Mouse (Mus musculus) heart, embryonic 13.5 days (tissue): ENCODE results near the gene Tal1. TPM values are rescaled to one million over a fixed set of nuclear protein-coding genes. Genes with fewer than 3 reads are reported as not detected.

Experiments used
- ATAC-seq: fragments of 200-750 bp; cut with Nextera tagmentation; 2 replicates; pipeline ENCODE4 v1.8.0; 2017; ENCODE audit warnings: moderate TSS enrichment; ENCODE audit not compliant: insufficient number of reproducible peaks, low FRiP score, low TSS enrichment; ENCODE audit errors: extremely low read depth
- H3K27ac ChIP-seq: fragments of 300-500 bp; sonication (generic); replicated peaks from 2 replicates; pipeline ENCODE4 v1.5.1; 2015; ENCODE audit warnings: moderate library complexity, mild to moderate bottlenecking, inconsistent platforms
- H3K27me3 ChIP-seq: fragments of 300-500 bp; sonication (generic); replicated peaks from 2 replicates; pipeline ENCODE4 v1.6.1; 2015; ENCODE audit warnings: mild to moderate bottlenecking, inconsistent platforms
- H3K36me3 ChIP-seq: fragments of 300-500 bp; sonication (generic); 2 replicates; pipeline ENCODE4 v1.6.1; 2015; ENCODE audit warnings: mild to moderate bottlenecking, inconsistent platforms
- H3K4me1 ChIP-seq: fragments of 300-500 bp; sonication (generic); 2 replicates; pipeline ENCODE4 v1.6.1; 2015; ENCODE audit warnings: inconsistent platforms
- H3K4me2 ChIP-seq: fragments of 300-500 bp; sonication (generic); 2 replicates; pipeline ENCODE4 v1.6.1; 2015; ENCODE audit warnings: inconsistent platforms, mild to moderate bottlenecking, moderate library complexity
- H3K4me3 ChIP-seq: fragments of 300-500 bp; sonication (generic); 2 replicates; pipeline ENCODE4 v1.5.1; 2015; ENCODE audit warnings: moderate library complexity, mild to moderate bottlenecking, inconsistent platforms
- H3K9ac ChIP-seq: fragments of 300-500 bp; sonication (generic); 2 replicates; pipeline ENCODE4 v1.6.1; 2015; ENCODE audit warnings: inconsistent platforms, mild to moderate bottlenecking, moderate library complexity
- H3K9me3 ChIP-seq: fragments of 300-500 bp; sonication (generic); 2 replicates; pipeline ENCODE4 v1.6.1; 2016; ENCODE audit warnings: inconsistent platforms
- WGBS: fragments of 180-500 bp; shearing (Covaris S2); methylation state at CpG from one replicate; pipeline ENCODE4 v1.1.7; 2015; ENCODE audit warnings: mixed read lengths; 5-methylcytosine and 5-hydroxymethylcytosine counted together
- polyA plus RNA-seq: library from polyadenylated mRNA; unstranded; fragments of >200 nt; fragmentation: Nextera tagmentation; extraction: Ambion mirVana; gene quantifications from 2 replicates; pipeline ENCODE4 v1.2.1, GENCODE M21; 2015

Gene Tal1
- polyA plus RNA-seq, 1 experiment from 2014 or later, result 8.4 TPM

DNA sequence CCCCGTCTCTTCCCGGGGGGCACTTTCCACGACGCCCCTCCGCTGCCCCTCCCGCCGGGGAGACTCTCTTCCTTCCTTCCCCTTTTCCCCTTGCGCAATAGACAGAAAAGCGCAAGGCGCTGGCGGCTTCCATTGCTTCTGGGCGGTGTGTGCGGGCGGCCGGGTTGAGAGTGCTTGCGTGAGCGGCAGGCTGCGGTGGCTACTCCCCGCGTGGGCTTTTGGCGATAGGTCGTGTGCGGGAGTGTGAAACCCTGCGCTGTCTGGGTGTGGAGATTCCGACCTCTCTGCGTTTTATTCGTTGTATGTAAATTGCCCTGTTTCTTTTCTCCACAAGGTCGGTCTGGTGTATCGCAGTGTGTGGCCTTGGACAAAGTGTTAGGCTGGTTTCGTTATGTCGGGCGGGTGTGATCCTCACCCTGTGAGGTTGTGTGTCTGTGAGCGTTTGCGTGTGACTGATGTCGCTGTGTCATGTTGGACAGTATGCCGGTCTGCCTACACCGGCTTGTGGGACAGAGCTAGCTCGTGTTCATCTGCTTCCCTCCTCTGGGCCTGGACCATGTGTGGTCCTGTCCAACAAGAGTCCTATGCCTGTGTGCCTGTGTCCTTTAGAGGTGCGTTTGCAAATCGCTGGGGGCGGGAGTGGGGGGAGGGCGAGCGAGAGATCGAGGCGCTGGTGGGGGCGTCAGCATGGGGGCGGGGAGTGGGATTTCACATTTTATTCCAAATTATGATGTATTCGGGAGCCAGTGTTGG is 871 bp downstream of the Tal1 start:
- peak; percentile 37 for ATAC-seq
- WGBS, result under 1% methylated on average over 46 of the region's 48 CpGs
- Histone ChIP-seq H3K9ac (peak overlapping the region; percentile 83), H3K9me3 (no peaks in the 10 kb centered on the region), H3K27me3 (peaks cover 92% of the 10 kb centered on the region), H3K27ac (peak overlapping the region; percentile 84), H3K4me3 (peak overlapping the region; percentile 66), H3K36me3 (no peaks in the 10 kb centered on the region), H3K4me2 (peak overlapping the region; percentile 96), H3K4me1 (peaks cover 25% of the 10 kb centered on the region)

GRCm38 (mm10) chr4:115057674-115058316 is 1.6 kb downstream of the Tal1 start:
- no peak for ATAC-seq
- Histone ChIP-seq H3K4me2 (peak overlapping the region; percentile 96), H3K36me3 (no peaks in the 10 kb centered on the region), H3K27me3 (peaks cover 92% of the 10 kb centered on the region), H3K4me3 (peak overlapping the region; percentile 66), H3K9me3 (no peaks in the 10 kb centered on the region), H3K9ac (peak overlapping the region; percentile 83), H3K27ac (peak overlapping the region; percentile 84), H3K4me1 (peaks cover 26% of the 10 kb centered on the region)
- 1% methylated on average over 33 of the region's 33 CpGs for WGBS

DNA sequence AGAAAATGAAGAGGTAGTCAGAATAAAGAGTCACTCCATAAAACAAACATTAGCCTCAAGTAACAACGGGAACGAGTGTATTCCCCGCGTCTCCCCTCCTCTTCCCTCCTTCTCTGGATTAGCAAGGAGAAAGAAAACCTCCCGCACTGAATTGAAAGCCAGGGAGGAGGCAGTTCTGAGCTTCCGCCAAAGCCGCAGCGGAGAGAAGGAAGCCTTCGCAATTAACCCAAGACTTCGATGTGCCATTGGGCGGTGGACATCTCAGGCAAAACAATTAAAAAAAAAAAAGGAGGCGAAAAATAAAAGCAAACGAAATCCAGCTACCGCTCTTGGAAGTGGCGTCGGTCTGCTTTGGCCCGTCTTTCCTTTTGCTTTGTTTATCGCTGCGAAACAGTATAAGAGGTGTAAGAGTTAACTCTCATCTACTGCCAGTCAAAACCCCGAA is 2.1 kb downstream of the Tal1 start:
- no peak for ATAC-seq
- under 1% methylated on average over 20 of the region's 20 CpGs for WGBS
- peak overlapping the region; percentile 83 for H3K9ac ChIP-seq
- no peaks in the 10 kb centered on the region for H3K9me3 ChIP-seq
- peak overlapping the region; percentile 84 for H3K27ac ChIP-seq
- peaks cover 28% of the 10 kb centered on the region for H3K4me1 ChIP-seq
- peak overlapping the region; percentile 66 for H3K4me3 ChIP-seq
- peak overlapping the region; percentile 96 for H3K4me2 ChIP-seq
- no peaks in the 10 kb centered on the region for H3K36me3 ChIP-seq
- peaks cover 94% of the 10 kb centered on the region for H3K27me3 ChIP-seq

- 3% methylated on average over 23 of the region's 23 CpGs for WGBS
- Histone ChIP-seq H3K27ac (peak overlapping the region; percentile 84), H3K4me3 (peak overlapping the region; percentile 66), H3K4me2 (peak overlapping the region; percentile 96), H3K4me1 (peaks cover 35% of the 10 kb centered on the region), H3K9ac (peak overlapping the region; percentile 83), H3K27me3 (peaks cover 94% of the 10 kb centered on the region), H3K9me3 (no peaks in the 10 kb centered on the region), H3K36me3 (no peaks in the 10 kb centered on the region)
- no peak for ATAC-seq
These were observed 2.8 kb downstream of the Tal1 start for GRCm38 (mm10) chr4:115058871-115059590.

DNA sequence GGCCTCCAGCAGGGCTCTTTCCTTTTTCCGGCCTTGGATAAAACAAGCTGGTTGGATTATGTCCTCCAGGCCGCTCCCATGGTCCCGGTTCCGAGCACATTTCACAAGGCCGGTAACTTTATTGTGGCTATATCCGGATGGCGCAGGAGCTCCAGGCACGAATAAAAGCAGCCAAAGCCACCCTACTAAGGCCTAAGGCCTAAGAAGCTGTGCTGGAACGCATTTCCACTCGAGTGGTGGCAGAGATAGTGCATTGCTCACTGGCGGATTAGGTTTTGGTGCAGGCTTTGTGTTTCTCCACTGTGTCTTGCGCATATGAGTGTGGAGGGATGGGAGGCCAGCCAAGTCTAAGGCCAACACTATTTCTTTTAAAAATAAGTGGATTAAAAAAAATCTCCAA is 3.6 kb downstream of the Tal1 start:
- Histone ChIP-seq H3K27ac (peak overlapping the region; percentile 84), H3K4me3 (peak overlapping the region; percentile 66), H3K4me1 (peaks cover 35% of the 10 kb centered on the region), H3K36me3 (no peaks in the 10 kb centered on the region; the same call in 1 of the 2 replicates), H3K4me2 (peak overlapping the region; percentile 96), H3K9me3 (no peaks in the 10 kb centered on the region), H3K9ac (peak overlapping the region; percentile 83), H3K27me3 (peaks cover 94% of the 10 kb centered on the region)
- ATAC-seq, result no peak
- 7% methylated on average over 12 of the region's 12 CpGs for WGBS

DNA sequence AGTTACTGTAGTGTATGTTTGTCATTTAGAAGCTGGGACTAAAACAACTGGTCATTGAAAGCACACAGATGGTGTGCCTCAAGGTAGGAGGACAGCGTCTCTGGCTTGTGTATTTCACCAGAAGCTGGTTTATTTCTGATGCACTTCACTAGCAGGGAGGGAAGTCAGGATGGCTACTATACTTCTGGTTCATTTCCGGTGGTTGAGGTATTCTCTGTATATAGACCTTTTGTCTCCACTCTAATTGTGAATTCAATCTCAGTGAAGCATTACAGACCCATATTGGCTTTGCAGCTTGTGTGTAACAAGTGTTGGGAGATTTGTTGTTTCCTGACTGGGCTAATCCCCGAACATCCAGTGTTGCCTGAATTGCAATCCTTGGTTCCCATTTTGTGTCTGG is 4.5 kb downstream of the Tal1 start:
- Histone ChIP-seq H3K9ac (peak overlapping the region; percentile 83), H3K27ac (peak overlapping the region; percentile 84), H3K4me3 (peak overlapping the region; percentile 66), H3K4me2 (peak overlapping the region; percentile 96), H3K36me3 (no peaks in the 10 kb centered on the region; the same call in 1 of the 2 replicates), H3K4me1 (peaks cover 35% of the 10 kb centered on the region), H3K9me3 (no peaks in the 10 kb centered on the region), H3K27me3 (peaks cover 94% of the 10 kb centered on the region)
- ATAC-seq, result no peak
- WGBS, result 20% methylated on average over 3 of the region's 3 CpGs

DNA sequence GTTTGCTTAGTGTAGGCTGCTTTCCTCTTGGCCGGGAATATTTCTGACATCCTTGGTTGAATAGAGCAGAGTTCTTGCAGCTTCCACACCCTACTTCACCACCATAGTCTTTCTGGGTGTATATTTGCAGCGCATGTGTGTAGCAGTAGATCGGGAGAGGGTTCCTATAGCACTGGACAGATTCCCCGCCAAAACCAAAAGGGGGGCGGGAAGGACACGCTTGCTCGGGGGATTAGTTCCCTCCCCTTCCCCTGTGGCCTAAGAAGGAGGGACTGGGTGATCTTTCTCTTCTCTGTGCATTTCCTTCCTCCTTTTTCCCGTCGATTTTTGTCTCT is 6.3 kb downstream of the Tal1 start:
- Histone ChIP-seq H3K9ac (peak overlapping the region; percentile 82), H3K27me3 (peaks cover 99% of the 10 kb centered on the region), H3K4me3 (peak overlapping the region; percentile 66), H3K36me3 (no peaks in the 10 kb centered on the region; the same call in 1 of the 2 replicates), H3K27ac (peak overlapping the region; percentile 66), H3K4me1 (peaks cover 24% of the 10 kb centered on the region), H3K4me2 (peak overlapping the region; percentile 96), H3K9me3 (no peaks in the 10 kb centered on the region)
- WGBS, result 1% methylated on average over 9 of the region's 9 CpGs
- no peak for ATAC-seq

DNA sequence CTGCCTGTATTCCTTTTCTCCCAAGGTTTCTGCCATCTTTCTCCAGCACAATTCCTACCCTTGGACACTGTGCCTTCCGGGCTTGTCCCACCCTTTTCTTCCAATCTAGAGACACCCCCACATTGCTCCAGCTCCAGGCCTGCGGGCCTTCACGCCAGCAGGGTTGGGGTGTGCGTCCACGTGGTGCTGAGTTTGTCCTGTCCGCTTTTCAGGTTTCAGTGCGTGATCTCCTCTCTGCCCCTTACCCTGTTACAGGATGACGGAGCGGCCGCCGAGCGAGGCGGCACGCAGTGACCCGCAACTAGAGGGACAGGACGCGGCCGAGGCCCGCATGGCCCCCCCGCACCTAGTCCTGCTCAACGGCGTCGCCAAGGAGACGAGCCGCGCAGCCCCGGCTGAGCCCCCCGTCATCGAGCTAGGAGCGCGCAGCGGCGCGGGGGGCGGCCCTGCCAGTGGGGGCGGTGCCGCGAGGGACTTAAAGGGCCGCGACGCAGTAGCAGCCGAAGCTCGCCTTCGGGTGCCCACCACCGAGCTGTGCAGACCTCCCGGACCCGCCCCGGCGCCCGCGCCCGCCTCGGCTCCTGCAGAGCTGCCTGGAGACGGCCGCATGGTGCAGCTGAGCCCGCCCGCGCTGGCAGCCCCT is 6.8 kb downstream of the Tal1 start:
- H3K4me1 ChIP-seq, result peaks cover 24% of the 10 kb centered on the region

GRCm38 (mm10) chr4:115063518-115064239 is 7.5 kb downstream of the Tal1 start:
- H3K9me3 ChIP-seq, result no peaks in the 10 kb centered on the region
- H3K4me2 ChIP-seq, result peak overlapping the region; percentile 96
- peak overlapping the region; percentile 24; the same call in 1 of the 2 replicates for H3K27ac ChIP-seq
- H3K9ac ChIP-seq, result peak overlapping the region; percentile 82
- no peak for ATAC-seq
- H3K36me3 ChIP-seq, result peaks cover 7% of the 10 kb centered on the region
- peak overlapping the region; percentile 66 for H3K4me3 ChIP-seq
- H3K4me1 ChIP-seq, result peaks cover 24% of the 10 kb centered on the region
- peaks cover 100% of the 10 kb centered on the region for H3K27me3 ChIP-seq
- 2% methylated on average over 31 of the region's 31 CpGs for WGBS

More for the DNA sequence above, 6.8 kb downstream of the Tal1 start:
- peak; percentile 79 for ATAC-seq
- H3K36me3 ChIP-seq, result peaks cover under 1% of the 10 kb centered on the region; the same call in 1 of the 2 replicates
- H3K4me2 ChIP-seq, result peak overlapping the region; percentile 96
- WGBS, result under 1% methylated on average over 58 of the region's 58 CpGs
- H3K9me3 ChIP-seq, result no peaks in the 10 kb centered on the region
- H3K9ac ChIP-seq, result peak overlapping the region; percentile 82
- H3K27me3 ChIP-seq, result peaks cover 99% of the 10 kb centered on the region
- H3K27ac ChIP-seq, result peak overlapping the region; percentile 66
- H3K4me3 ChIP-seq, result peak overlapping the region; percentile 66

- H3K4me1 ChIP-seq, result 0 out of 2 replicates have a peak, but pooled peaks cover 10% of the 10 kb centered on the region
- 17% methylated on average over 1 of the region's 1 CpGs for WGBS
- peaks cover 81% of the 10 kb centered on the region for H3K27me3 ChIP-seq
- H3K9ac ChIP-seq, result no peak overlapping the region
- no peaks in the 10 kb centered on the region for H3K9me3 ChIP-seq
- no peak overlapping the region for H3K4me2 ChIP-seq
- no peak overlapping the region for H3K4me3 ChIP-seq
- H3K27ac ChIP-seq, result no peak overlapping the region
- H3K36me3 ChIP-seq, result peaks cover 23% of the 10 kb centered on the region; the same call in 1 of the 2 replicates
- ATAC-seq, result no peak
These were observed 15.4 kb downstream of the Tal1 start for GRCm38 (mm10) chr4:115071668-115072067.
